Mouse (Mus musculus) MEL (cell line): ENCODE results near the gene Shisa9. TPM values are rescaled to one million over a fixed set of nuclear protein-coding genes. Genes with fewer than 3 reads are reported as not detected.
"Not testable (repeated sequence)": the region's sequence is repeated elsewhere in the genome, so short reads cannot be mapped to it uniquely, and the experiment has no call there.

Source experiments
- DNase-seq: peaks from one replicate; pipeline ENCODE4 v3.0.0; 2011; ENCODE audit warnings: low read depth, low spot score
- H3K27ac ChIP-seq: 2 replicates; pipeline ENCODE4 v1.5.1; 2012; ENCODE audit warnings: low read depth, mild to moderate bottlenecking, control low read depth, low read length, moderate library complexity; ENCODE audit not compliant: control insufficient read depth
- H3K27me3 ChIP-seq, 2 experiments: fragments of 150-350 bp in 1 of 2; sonication (generic) in 1 of 2; 2 replicates each; pipeline ENCODE4 v1.6.1; 2012; ENCODE audit warnings: low read length in 2 of 2, mild to moderate bottlenecking in 2 of 2, improper control_type of control experiment in 1 of 2, moderate library complexity in 1 of 2; ENCODE audit not compliant: insufficient read depth in 2 of 2, control insufficient read depth in 1 of 2
- H3K36me3 ChIP-seq, 2 experiments: 2 replicates each; pipeline ENCODE4 v1.6.1; 2012 to 2014; ENCODE audit warnings: low read length in 2 of 2, improper control_type of control experiment in 1 of 2, inconsistent platforms in 1 of 2, mild to moderate bottlenecking in 1 of 2; ENCODE audit not compliant: insufficient read depth in 2 of 2, control insufficient read depth in 1 of 2
- H3K4me1 ChIP-seq, 2 experiments: fragments of 150-350 bp in 1 of 2; sonication (generic) in 1 of 2; 2 replicates each; pipeline ENCODE4 v1.6.1; 2012; ENCODE audit warnings: low read length in 2 of 2, improper control_type of control experiment in 1 of 2, mild to moderate bottlenecking in 1 of 2; ENCODE audit not compliant: insufficient read depth in 2 of 2, control insufficient read depth in 1 of 2
- H3K4me3 ChIP-seq, 2 experiments: fragments of 150-350 bp in 1 of 2; sonication (generic) in 1 of 2; 2 replicates each; pipeline ENCODE4 v1.5.1; 2012; ENCODE audit warnings: low read depth in 2 of 2, low read length in 2 of 2, mild to moderate bottlenecking in 2 of 2, moderate library complexity in 2 of 2, control low read depth in 1 of 2, improper control_type of control experiment in 1 of 2; ENCODE audit not compliant: control insufficient read depth in 1 of 2, insufficient read depth in 1 of 2
- H3K79me2 ChIP-seq: 2 replicates; pipeline ENCODE4 v1.6.1; 2012; ENCODE audit warnings: mild to moderate bottlenecking, low read length, moderate library complexity; ENCODE audit not compliant: control insufficient read depth, poor library complexity, insufficient read depth
- H3K9ac ChIP-seq: 2 replicates; pipeline ENCODE4 v1.6.1; 2012; ENCODE audit warnings: low read depth, mild to moderate bottlenecking, control low read depth, low read length, moderate library complexity; ENCODE audit not compliant: control insufficient read depth, poor library complexity, severe bottlenecking
- H3K9me3 ChIP-seq: fragments of 150-350 bp; sonication (generic); replicated peaks from 2 replicates; pipeline ENCODE4 v1.6.1; 2012; ENCODE audit warnings: mild to moderate bottlenecking, low read length, improper control_type of control experiment, moderate library complexity; ENCODE audit not compliant: insufficient read depth
- CHD2 ChIP-seq: IDR thresholded peaks from 2 replicates; pipeline ENCODE4 v1.6.1; 2011; ENCODE audit warnings: low read length, improper control_type of control experiment
- CTCF ChIP-seq, 3 experiments: IDR thresholded peaks in 2 of 3; conservative IDR thresholded peaks in 1 of 3; 2 replicates each; pipeline ENCODE4 v1.5.1; 2011 to 2012; ENCODE audit warnings: low read length in 3 of 3, low read depth in 2 of 3, mild to moderate bottlenecking in 2 of 3, improper control_type of control experiment in 1 of 3, inconsistent platforms in 1 of 3, mixed read lengths in 1 of 3, moderate library complexity in 1 of 3; ENCODE audit not compliant: control insufficient read depth in 1 of 3, insufficient read depth in 1 of 3, poor library complexity in 1 of 3, severe bottlenecking in 1 of 3
- E2F4 ChIP-seq: IDR thresholded peaks from 2 replicates; pipeline ENCODE4 v1.6.1; 2011; ENCODE audit warnings: low read depth, low read length, improper control_type of control experiment, borderline replicate concordance
- ELF1 ChIP-seq: IDR thresholded peaks from 2 replicates; pipeline ENCODE4 v1.6.1; 2014; ENCODE audit warnings: low read depth, mild to moderate bottlenecking, inconsistent platforms, low read length, improper control_type of control experiment, moderate library complexity
- GATA1 ChIP-seq: IDR thresholded peaks from 2 replicates; pipeline ENCODE4 v1.6.1; 2011; ENCODE audit warnings: low read depth, low read length, improper control_type of control experiment
- HCFC1 ChIP-seq: IDR thresholded peaks from 2 replicates; pipeline ENCODE4 v1.6.1; 2012; ENCODE audit warnings: low read depth, mild to moderate bottlenecking, inconsistent platforms, low read length, improper control_type of control experiment, moderate library complexity
- JUND ChIP-seq: IDR thresholded peaks from 2 replicates; pipeline ENCODE4 v1.6.1; 2011; ENCODE audit warnings: low read depth, mild to moderate bottlenecking, improper control_type of control experiment, low read length
- KAT2A ChIP-seq: conservative IDR thresholded peaks from 2 replicates; pipeline ENCODE4 v1.6.1; 2012; ENCODE audit warnings: low read depth, low read length, improper control_type of control experiment, inconsistent platforms
- MAZ ChIP-seq: IDR thresholded peaks from 2 replicates; pipeline ENCODE4 v1.6.1; 2012; ENCODE audit warnings: low read depth, mild to moderate bottlenecking, inconsistent platforms, low read length, improper control_type of control experiment
- NELFE ChIP-seq: IDR thresholded peaks from 2 replicates; pipeline ENCODE4 v1.6.1; 2011; ENCODE audit warnings: low read depth, low read length, improper control_type of control experiment
- RAD21 ChIP-seq: IDR thresholded peaks from 2 replicates; pipeline ENCODE4 v1.6.1; 2011; ENCODE audit warnings: mild to moderate bottlenecking, low read depth, low read length, improper control_type of control experiment
- polyA plus RNA-seq, 2 experiments: library from polyadenylated mRNA; stranded (reverse) in 1 of 2; unstranded in 1 of 2; fragments of >175 nt in 1 of 2; fragments of >200 nt in 1 of 2; gene quantifications; 2 replicates each; pipeline versions ENCODE4 v1.2.1 to v1.2.4; 2012; ENCODE audit warnings: low replicate concordance in 2 of 2, low read depth in 1 of 2; ENCODE audit not compliant: insufficient read length in 2 of 2, insufficient read depth in 1 of 2, missing spikeins in 1 of 2
- total RNA-seq: library from RNA; depleted of rRNA; stranded (reverse); fragments of 300-350 nt; gene quantifications from 2 replicates; pipeline ENCODE4 v1.2.3, GENCODE M21; 2012

The Shisa9 gene
- total and polyA plus RNA-seq, 3 experiments = not detected

- TF ChIP-seq RAD21 (peak; percentile 69), GATA1 (no peak), ELF1 (no peak), JUND (no peak)
Measured at GRCm38 (mm10) chr16:11940477-11940876, 43.4 kb upstream of the Shisa9 start (continued).

- Histone ChIP-seq H3K27me3 (no peaks in the 10 kb centered on the region), H3K4me3 (no peak overlapping the region), H3K79me2 (no peaks in the 10 kb centered on the region), H3K36me3 (no peaks in the 10 kb centered on the region), H3K9me3 (no peaks in the 10 kb centered on the region), H3K27ac (no peak overlapping the region), H3K9ac (no peak overlapping the region), H3K4me1 (no peaks in the 10 kb centered on the region)
- no peak for DNase-seq
- no peak for TF ChIP-seq E2F4
- no peak for TF ChIP-seq CTCF (IDR thresholded peaks at IDR 0.05 in 2 of 3, conservative IDR thresholded peaks at IDR 0.05 in 1 of 3; ENCODE audit: control insufficient read depth in 1 of 3, insufficient read depth in 1 of 3, low read depth in 2 of 3, low read length in 3 of 3, poor library complexity in 1 of 3, severe bottlenecking in 1 of 3)
- no peak for TF ChIP-seq KAT2A
- no peak for TF ChIP-seq CHD2
- TF ChIP-seq MAZ = no peak
- TF ChIP-seq HCFC1 = no peak
Measured at GRCm38 (mm10) chr16:11960691-11961090, 23.2 kb upstream of the Shisa9 start.

GRCm38 (mm10) chr16:11966041-11966440 is 17.9 kb upstream of the Shisa9 start:
- Histone ChIP-seq H3K36me3 (no peaks in the 10 kb centered on the region), H3K4me3 (no peak overlapping the region), H3K27ac (no peak overlapping the region), H3K27me3 (no peaks in the 10 kb centered on the region), H3K9me3 (no peaks in the 10 kb centered on the region), H3K4me1 (no peaks in the 10 kb centered on the region), H3K9ac (no peak overlapping the region), H3K79me2 (no peaks in the 10 kb centered on the region)
- TF ChIP-seq NELFE (no peak), CTCF (IDR thresholded peaks at IDR 0.05 in 2 of 3, conservative IDR thresholded peaks at IDR 0.05 in 1 of 3; ENCODE audit: control insufficient read depth in 1 of 3, insufficient read depth in 1 of 3, low read depth in 2 of 3, low read length in 3 of 3, poor library complexity in 1 of 3, severe bottlenecking in 1 of 3) (no peak), JUND (no peak)
- peak; percentile 46 for DNase-seq

GRCm38 (mm10) chr16:11966810-11967209 is 17.1 kb upstream of the Shisa9 start:
- not testable (repeated sequence) for H3K4me1 ChIP-seq, H3K9ac ChIP-seq, H3K36me3 ChIP-seq, H3K9me3 ChIP-seq, H3K4me3 ChIP-seq, H3K27me3 ChIP-seq, H3K79me2 ChIP-seq, H3K27ac ChIP-seq
- peak; percentile 39 for DNase-seq
